Mouse (Mus musculus): ENCODE results near the gene Mctp2. TPM values are rescaled to one million over a fixed set of nuclear protein-coding genes. Genes with fewer than 3 reads are reported as not detected.

Gene Mctp2
- polyA plus RNA-seq (2012) = not detected in 2 replicates

- TF ChIP-seq GATA1 (IDR thresholded peaks at IDR 0.05; ENCODE audit: low read length) = no peak
Measured at GRCm38 (mm10) chr7:72306382-72306841, at the start of gene Mctp2. Gene Mctp2, minus strand, starts transcription at chr7:72306608.

- no peak for TF ChIP-seq GATA1 (IDR thresholded peaks at IDR 0.05; ENCODE audit: low read length)
Measured at GRCm38 (mm10) chr7:72345901-72346300, 39.5 kb upstream of the Mctp2 start.

DNA sequence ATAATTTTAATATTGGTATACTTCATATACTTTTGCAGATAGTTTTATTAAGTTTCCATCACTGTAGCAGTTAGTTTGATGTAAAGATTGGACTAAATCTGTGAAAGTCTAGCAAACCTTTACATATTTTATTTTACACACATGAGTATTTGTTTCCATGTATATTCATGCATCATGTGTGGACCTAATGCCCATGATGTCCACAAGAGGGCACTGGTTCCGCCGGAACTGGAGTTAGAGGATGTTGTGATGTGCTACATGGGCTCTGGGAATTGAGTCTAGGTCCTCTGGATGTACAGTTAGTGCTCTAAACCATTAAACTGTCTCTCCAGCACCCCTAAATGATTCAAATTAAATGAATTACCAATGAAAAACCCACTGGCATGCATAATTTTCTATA, 37.3 kb upstream of the Mctp2 start:
- TF ChIP-seq GATA1 (IDR thresholded peaks at IDR 0.05; ENCODE audit: low read length) = no peak

DNA sequence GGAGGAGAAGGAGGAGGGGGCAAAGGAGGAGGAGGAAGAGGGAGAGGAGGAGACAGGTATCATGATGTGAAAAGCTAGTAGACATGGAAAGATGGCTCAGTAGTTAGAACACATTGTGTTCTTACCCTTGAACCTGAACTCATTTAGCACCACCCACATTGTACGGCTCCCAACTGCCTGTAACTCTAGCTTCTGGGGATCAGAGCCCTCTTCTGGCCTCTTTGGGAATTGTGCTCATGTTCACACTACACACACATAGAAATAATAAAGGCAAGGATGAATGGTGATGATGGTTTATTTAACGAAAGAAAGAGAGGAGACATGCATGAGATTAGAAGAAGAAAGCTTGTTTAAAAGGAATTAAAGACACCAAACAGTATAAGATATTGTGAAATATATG, 36.4 kb upstream of the Mctp2 start:
- no peak for TF ChIP-seq GATA1 (IDR thresholded peaks at IDR 0.05; ENCODE audit: low read length)

DNA sequence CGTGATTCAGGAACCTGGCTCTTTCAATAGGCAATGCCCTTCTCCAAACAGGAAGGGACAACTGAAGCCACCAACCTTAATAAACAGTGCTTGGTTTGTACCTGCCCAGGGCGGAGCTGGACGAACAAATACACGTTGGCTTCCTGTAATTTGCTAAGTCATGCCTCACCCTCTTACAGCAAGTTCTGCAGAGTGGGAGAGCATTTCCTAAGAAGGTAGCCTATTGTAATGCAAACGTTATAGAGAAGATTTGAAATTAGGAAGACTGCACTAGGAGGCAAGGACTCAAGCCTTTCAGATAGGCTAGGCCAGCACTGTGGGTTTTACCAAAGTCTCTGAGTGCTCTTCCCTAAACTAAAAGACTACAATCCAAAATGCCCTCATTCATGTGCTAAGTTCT, 19.6 kb upstream of the Mctp2 start:
- TF ChIP-seq GATA1 (IDR thresholded peaks at IDR 0.05; ENCODE audit: low read length) = no peak

DNA sequence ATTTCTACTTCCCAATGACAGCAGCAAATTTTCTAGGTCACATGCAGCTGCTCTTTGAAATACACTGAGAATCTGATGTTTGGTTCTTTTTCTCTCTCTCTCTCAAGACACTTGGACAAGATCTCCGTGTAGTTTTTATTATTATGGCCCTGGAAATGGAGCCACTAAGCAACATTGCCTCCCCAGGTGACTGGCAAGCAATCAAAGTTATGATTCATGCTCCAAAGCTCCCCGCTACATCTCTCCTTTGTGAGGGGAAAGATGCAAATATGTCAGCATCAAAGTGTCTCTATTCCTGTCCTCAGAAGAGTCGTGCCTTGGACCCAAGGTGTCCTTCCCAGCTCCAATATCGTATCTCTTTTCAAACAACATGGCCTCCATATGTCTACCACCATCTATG, 14.5 kb upstream of the Mctp2 start:
- TF ChIP-seq GATA1 (IDR thresholded peaks at IDR 0.05; ENCODE audit: low read length) = no peak

DNA sequence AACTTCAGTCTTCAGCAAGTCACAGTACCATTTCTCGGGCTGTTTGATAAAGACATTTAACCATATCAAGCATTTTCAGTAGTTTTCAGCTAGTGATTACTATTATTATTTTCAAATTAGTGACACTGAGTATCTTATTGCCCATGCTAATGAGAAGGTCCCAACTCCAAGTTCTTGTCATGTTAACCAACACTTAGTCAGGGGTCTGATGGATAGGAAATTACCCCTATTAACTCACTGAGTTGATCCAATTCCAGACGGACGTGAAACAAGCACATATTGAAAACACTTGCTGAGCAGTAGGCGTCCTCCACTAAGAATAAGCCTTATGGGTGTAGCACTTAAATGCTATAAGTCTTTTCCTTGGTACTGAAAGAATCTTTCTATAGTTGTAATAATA, 14.0 kb upstream of the Mctp2 start:
- no peak for TF ChIP-seq GATA1 (IDR thresholded peaks at IDR 0.05; ENCODE audit: low read length)

DNA sequence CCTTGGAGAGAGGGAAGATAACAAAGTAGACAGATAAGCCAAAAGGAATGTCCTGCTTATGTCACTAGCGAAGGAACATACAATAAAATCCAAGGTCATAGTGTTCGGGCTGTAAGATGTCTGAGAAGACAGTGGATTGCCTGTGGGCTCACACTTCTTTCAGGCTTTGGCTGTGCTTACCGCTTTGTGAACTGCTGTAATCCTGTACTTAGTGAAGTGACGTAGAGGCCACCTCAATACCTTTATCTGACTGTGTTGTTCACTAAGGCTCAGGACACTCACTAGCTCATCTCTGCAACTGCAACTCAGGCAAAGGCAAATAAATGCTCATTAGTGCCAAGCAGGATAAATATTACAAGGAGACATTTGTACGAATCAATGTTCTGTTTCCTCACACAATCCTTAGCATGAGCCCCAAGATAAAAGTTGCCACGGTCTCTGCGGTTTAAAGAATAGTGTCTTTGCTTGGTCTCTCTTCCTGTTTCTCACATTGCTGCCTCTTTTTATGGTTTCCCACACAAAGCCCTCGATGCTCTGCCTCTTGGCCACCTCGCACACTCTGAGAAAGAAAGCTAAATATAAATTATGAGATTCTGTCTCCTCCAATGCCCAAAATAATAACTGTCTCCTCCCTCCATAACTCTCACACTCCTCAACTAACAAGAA, 8.1 kb upstream of the Mctp2 start:
- no peak for TF ChIP-seq GATA1 (IDR thresholded peaks at IDR 0.05; ENCODE audit: low read length)

DNA sequence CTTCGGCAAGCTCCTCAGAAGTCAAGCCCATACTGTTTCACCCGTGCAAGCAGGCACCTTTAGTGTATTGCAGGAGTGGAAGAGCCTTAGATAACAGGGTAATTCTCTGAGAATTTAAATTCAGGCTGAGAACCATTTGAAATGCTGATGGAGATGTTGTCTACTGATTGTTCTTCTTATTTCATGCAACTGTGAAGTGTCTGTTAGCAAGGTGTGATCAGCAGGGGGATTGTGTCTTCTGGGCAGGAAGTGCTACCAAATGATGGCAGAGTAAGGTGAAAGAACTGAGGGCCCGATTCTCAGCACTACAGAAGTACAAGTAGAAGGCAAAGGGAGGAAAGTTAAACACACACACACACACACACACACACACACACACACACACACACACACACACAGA, 7.5 kb upstream of the Mctp2 start:
- TF ChIP-seq GATA1 (IDR thresholded peaks at IDR 0.05; ENCODE audit: low read length) = no peak

- TF ChIP-seq GATA1 (IDR thresholded peaks at IDR 0.05; ENCODE audit: low read length) = no peak
Measured at GRCm38 (mm10) chr7:72311582-72311981, 5.2 kb upstream of the Mctp2 start.

- no peak for TF ChIP-seq GATA1 (IDR thresholded peaks at IDR 0.05; ENCODE audit: low read length)
Measured at GRCm38 (mm10) chr7:72308078-72308477, 1.7 kb upstream of the Mctp2 start.

- TF ChIP-seq GATA1 (IDR thresholded peaks at IDR 0.05; ENCODE audit: low read length) = no peak
Measured at GRCm38 (mm10) chr7:72306847-72307246, 439 bp upstream of the Mctp2 start.

DNA sequence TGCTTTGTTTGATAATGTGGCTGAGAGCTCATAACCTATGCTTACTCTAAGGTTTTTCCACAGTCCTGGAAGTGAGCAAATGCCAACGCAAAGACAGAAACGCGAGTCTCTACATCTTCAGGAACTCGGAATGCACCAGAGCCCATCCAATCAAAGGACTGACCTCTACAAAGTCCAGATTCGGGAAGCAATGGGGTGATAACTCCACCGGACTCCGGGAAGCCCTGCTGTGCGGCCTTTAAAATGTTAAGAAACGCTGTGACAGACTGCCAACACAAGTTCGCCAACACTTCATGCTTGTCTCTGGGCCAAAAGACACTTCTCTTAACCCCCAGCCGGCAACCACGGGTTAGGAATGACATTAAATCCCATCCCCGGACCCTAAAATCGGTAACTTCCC, 437 bp downstream of the Mctp2 start:
- no peak for TF ChIP-seq GATA1 (IDR thresholded peaks at IDR 0.05; ENCODE audit: low read length)

- TF ChIP-seq GATA1 (IDR thresholded peaks at IDR 0.05; ENCODE audit: low read length) = no peak
Measured at GRCm38 (mm10) chr7:72301667-72302066, 4.7 kb downstream of the Mctp2 start.

GRCm38 (mm10) chr7:72299726-72300125, 6.7 kb downstream of the Mctp2 start:
- no peak for TF ChIP-seq GATA1 (IDR thresholded peaks at IDR 0.05; ENCODE audit: low read length)

DNA sequence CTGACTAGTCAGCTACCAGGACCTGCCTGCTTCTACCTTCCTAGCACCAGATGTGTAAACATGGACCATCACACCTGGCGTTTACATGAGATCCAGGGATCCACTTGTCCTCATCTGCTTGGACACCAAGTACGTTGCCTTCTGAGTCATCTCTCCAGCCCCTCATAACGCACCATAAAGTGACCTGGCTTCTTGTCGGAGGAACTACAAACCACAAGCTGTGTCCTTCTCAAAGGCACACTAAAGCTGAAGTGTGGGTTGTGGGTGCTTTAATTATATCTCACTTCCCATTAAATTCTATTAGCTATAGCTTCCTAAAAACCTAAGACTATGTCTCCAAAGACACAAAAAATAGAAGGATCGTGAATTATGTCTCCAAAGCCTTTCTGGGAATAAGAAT, 9.4 kb downstream of the Mctp2 start:
- no peak for TF ChIP-seq GATA1 (IDR thresholded peaks at IDR 0.05; ENCODE audit: low read length)

DNA sequence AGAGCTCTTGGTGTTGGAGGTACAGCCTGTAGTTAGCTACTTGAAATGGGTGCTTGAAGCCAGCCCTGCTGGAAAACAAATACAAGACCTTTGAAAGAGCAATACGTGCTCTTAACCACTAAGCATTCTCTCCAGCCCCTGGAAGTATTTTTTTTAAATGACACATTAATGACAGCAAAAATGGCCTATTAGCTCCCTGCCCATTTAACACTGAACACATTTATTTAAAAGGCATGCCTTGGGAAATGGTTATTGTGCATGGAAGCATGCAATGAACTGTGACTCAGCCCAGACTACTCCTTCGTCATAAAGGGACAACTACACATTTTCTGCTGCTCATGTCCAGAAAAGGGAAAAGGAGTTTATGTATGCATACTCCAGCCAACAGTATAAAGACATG, 10.2 kb downstream of the Mctp2 start:
- no peak for TF ChIP-seq GATA1 (IDR thresholded peaks at IDR 0.05; ENCODE audit: low read length)

- no peak for TF ChIP-seq GATA1 (IDR thresholded peaks at IDR 0.05; ENCODE audit: low read length)
Measured at GRCm38 (mm10) chr7:72294886-72295285, 11.5 kb downstream of the Mctp2 start.

Data from G1E-ER4 (cell line).